Mouse (Mus musculus) liver, embryonic 16.5 days (tissue): ENCODE measurements at regions not wholly inside any gene's neighbourhood (a gene's known extent, or its start where the extent isn't known, plus 50 kb on each side); places are given as distances from the start of the nearest gene placed in this dataset.

Source experiments
- ATAC-seq: fragments of 200-750 bp; cut with Nextera tagmentation; 2 replicates; pipeline ENCODE4 v1.8.0; 2017; ENCODE audit warnings: low read depth, mild to moderate bottlenecking, moderate number of reproducible peaks, moderate library complexity
- H3K27ac ChIP-seq: fragments of 300-500 bp; sonication (generic); 2 replicates; pipeline ENCODE4 v1.5.1; 2014; ENCODE audit warnings: mild to moderate bottlenecking, low read length
- H3K27me3 ChIP-seq: fragments of 300-500 bp; sonication (generic); 2 replicates; pipeline ENCODE4 v1.6.1; 2014; ENCODE audit warnings: low read depth, low read length, mixed read lengths; ENCODE audit not compliant: control insufficient read depth, insufficient read depth
- H3K36me3 ChIP-seq: fragments of 300-500 bp; sonication (generic); 2 replicates; pipeline ENCODE4 v1.6.1; 2014; ENCODE audit warnings: mild to moderate bottlenecking; ENCODE audit not compliant: control insufficient read depth, insufficient read depth
- H3K4me1 ChIP-seq: fragments of 300-500 bp; sonication (generic); 2 replicates; pipeline ENCODE4 v1.6.1; 2014; ENCODE audit warnings: low read depth, low read length, mixed read lengths; ENCODE audit not compliant: control insufficient read depth
- H3K4me2 ChIP-seq: fragments of 300-500 bp; sonication (generic); 2 replicates; pipeline ENCODE4 v1.6.1; 2014; ENCODE audit warnings: low read depth, low read length, mixed read lengths
- H3K4me3 ChIP-seq: fragments of 300-500 bp; sonication (generic); 2 replicates; pipeline ENCODE4 v1.5.1; 2014; ENCODE audit warnings: low read depth, mild to moderate bottlenecking, low read length
- H3K9ac ChIP-seq: fragments of 300-500 bp; sonication (generic); 2 replicates; pipeline ENCODE4 v1.6.1; 2014; ENCODE audit warnings: low read depth, low read length
- H3K9me3 ChIP-seq: fragments of 300-500 bp; sonication (generic); replicated peaks from 2 replicates; pipeline ENCODE4 v1.6.1; 2016; ENCODE audit warnings: low read length; ENCODE audit not compliant: control insufficient read depth
- WGBS: fragments of 180-500 bp; shearing (Covaris S2); extraction: QIAGEN DNeasy Blood & Tissue Kit; methylation state at CpG from one replicate; pipeline ENCODE4 v1.1.7; 2014; ENCODE audit not compliant: insufficient replicate concordance; 5-methylcytosine and 5-hydroxymethylcytosine counted together

GRCm38 (mm10) chr16:5787206-5787605 is 97.9 kb upstream of the Rbfox1 start:
- Histone ChIP-seq H3K4me1 (no peaks in the 10 kb centered on the region), H3K27ac (no peak overlapping the region), H3K9ac (no peak overlapping the region), H3K27me3 (no peaks in the 10 kb centered on the region), H3K4me3 (no peak overlapping the region), H3K36me3 (no peaks in the 10 kb centered on the region), H3K9me3 (no peaks in the 10 kb centered on the region; the same call in 1 of the 2 replicates), H3K4me2 (no peak overlapping the region)
- ATAC-seq: no peak

DNA sequence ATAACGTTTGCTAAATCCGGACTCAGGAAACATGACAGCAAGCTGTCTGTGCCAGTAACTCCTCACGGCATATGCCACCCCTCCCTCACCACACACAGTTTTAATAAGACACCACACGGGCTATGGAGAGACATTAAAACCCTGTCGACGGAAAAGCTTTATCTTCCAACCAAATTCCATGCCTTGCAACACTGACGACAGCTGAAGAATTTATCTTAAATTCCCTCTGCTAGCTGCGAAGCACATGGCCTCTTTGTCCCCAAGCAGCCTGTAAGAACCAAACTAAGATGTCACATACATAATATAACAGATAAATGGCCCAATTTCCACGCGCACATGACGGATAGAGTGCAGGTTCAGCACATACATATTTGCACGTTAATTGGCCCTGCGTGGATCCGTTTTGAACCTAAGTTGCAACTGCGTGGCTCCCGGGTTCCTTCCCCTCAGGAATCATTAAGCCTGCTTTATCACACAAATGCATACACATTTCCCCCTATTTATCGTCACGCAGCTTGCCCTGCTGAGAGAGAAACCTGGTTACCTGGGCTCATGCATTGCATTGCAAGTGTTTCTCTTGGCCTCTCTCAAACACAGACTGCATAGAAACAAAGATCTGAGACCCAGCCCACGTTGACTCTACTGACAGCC is 118.3 kb upstream of the Rbfox1 start:
- Histone ChIP-seq H3K27me3 (no peaks in the 10 kb centered on the region), H3K4me3 (no peak overlapping the region), H3K9me3 (no peaks in the 10 kb centered on the region), H3K36me3 (no peaks in the 10 kb centered on the region), H3K4me2 (no peak overlapping the region), H3K4me1 (no peaks in the 10 kb centered on the region), H3K27ac (no peak overlapping the region), H3K9ac (no peak overlapping the region)
- ATAC-seq: no peak
- WGBS: 70% methylated on average over 19 of the region's 19 CpGs

DNA sequence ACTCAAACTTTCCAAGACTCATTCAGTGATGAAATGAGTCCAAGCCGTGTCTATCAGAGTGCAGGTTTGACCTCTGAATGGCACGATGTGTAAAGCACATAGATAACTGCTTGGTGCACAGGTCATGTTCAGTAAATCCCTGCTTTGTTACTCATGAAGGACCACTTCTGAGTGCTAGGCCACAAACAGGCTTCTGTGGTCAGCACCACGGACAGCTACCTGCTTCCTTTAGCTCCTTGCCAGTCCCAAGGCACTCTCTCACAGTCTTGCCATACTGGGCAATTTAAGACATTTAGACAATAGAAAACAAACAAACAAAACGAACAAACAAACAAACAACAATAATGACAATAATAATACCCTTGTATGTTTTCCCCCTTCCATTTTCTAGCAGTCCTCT is 120.0 kb upstream of the Rbfox1 start:
- Histone ChIP-seq H3K27me3 (no peaks in the 10 kb centered on the region), H3K4me1 (no peaks in the 10 kb centered on the region), H3K36me3 (no peaks in the 10 kb centered on the region), H3K9me3 (no peaks in the 10 kb centered on the region), H3K9ac (no peak overlapping the region), H3K4me2 (no peak overlapping the region), H3K4me3 (no peak overlapping the region), H3K27ac (no peak overlapping the region)
- 20% methylated on average over 4 of the region's 4 CpGs for WGBS
- no peak for ATAC-seq

GRCm38 (mm10) chr16:5760821-5761220 is 124.3 kb upstream of the Rbfox1 start:
- ATAC-seq: no peak
- no peak overlapping the region for H3K4me3 ChIP-seq
- WGBS: 61% methylated on average over 4 of the region's 4 CpGs

GRCm38 (mm10) chr16:5759021-5759420 is 126.1 kb upstream of the Rbfox1 start:
- no peaks in the 10 kb centered on the region for H3K36me3 ChIP-seq
- no peaks in the 10 kb centered on the region for H3K4me1 ChIP-seq
- WGBS: 62% methylated on average over 2 of the region's 2 CpGs
- no peak overlapping the region for H3K4me3 ChIP-seq
- H3K9me3 ChIP-seq: no peaks in the 10 kb centered on the region
- ATAC-seq: no peak
- H3K4me2 ChIP-seq: no peak overlapping the region
- no peaks in the 10 kb centered on the region for H3K27me3 ChIP-seq
- H3K27ac ChIP-seq: no peak overlapping the region
- no peak overlapping the region for H3K9ac ChIP-seq

More at GRCm38 (mm10) chr16:5760821-5761220, 124.3 kb upstream of the Rbfox1 start:
- H3K4me1 ChIP-seq: no peaks in the 10 kb centered on the region
- H3K9me3 ChIP-seq: no peaks in the 10 kb centered on the region
- no peak overlapping the region for H3K4me2 ChIP-seq
- no peaks in the 10 kb centered on the region for H3K27me3 ChIP-seq
- H3K9ac ChIP-seq: no peak overlapping the region
- no peaks in the 10 kb centered on the region for H3K36me3 ChIP-seq
- no peak overlapping the region for H3K27ac ChIP-seq

DNA sequence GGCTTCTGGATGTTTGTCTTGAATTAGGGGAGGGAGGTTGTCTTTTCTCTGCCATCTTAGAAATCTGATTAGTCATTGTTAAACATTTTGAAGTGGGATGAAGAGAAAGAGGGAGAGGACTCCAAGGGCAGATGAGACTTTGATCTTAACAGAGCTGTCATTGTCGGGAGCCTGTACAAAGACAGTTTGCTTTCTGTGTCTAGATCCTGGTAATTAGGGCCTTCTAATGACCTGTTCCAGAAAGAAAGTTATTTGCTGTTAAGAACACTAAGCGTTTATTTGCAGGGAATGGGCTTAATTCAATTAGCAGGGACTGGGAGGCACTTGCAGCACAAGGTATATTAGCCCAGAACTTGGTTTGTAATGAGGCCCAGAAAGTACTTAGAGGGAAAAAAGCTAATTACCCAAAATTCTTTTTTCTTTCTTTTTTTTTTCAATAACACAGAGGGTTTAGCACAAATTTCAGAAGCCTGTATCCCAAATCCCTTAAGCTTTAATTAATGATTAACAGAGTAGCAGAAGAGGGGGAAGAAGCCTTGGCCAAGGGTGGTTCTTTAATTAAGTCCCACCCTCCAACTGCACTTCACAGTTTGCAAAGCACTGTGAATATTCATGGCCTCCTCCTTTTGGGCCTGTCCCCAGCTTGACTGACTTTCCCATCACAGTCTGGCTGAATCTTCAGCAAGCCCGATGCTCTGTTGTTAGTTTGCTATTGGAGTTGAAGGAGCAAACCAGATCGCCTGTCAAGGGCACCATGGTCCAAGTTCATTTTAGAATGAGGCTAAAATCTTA is 142.2 kb upstream of the Rbfox1 start:
- Histone ChIP-seq H3K36me3 (no peaks in the 10 kb centered on the region), H3K27ac (no peak overlapping the region), H3K9ac (no peak overlapping the region), H3K4me2 (no peak overlapping the region), H3K4me1 (no peaks in the 10 kb centered on the region), H3K4me3 (no peak overlapping the region), H3K9me3 (no peaks in the 10 kb centered on the region), H3K27me3 (no peaks in the 10 kb centered on the region)
- no peak for ATAC-seq
- 45% methylated on average over 4 of the region's 4 CpGs for WGBS

DNA sequence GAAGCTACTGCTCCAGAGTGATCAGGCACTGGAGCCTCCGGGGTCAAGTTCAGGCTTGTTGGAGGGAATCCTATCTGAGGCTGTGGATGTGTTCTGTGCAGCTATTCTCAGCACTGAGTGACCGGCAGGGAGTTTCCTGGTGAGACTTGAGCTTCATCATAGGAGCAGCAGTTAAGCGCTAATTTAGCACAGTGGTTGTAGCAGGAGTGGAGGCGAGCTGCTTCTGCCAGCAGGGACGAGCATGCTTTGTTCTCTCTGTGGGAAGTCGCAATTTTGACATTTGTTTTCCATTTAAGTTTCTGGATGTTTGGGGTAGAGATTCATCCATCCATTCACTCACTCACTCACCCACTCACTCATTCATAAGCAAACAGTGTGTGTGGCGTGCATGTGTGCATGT is 144.4 kb upstream of the Rbfox1 start:
- H3K4me1 ChIP-seq: no peaks in the 10 kb centered on the region
- no peak overlapping the region for H3K4me2 ChIP-seq
- H3K27me3 ChIP-seq: no peaks in the 10 kb centered on the region
- 54% methylated on average over 7 of the region's 7 CpGs for WGBS
- no peak for ATAC-seq
- no peaks in the 10 kb centered on the region for H3K36me3 ChIP-seq
- H3K9me3 ChIP-seq: no peaks in the 10 kb centered on the region
- no peak overlapping the region for H3K4me3 ChIP-seq
- no peak overlapping the region for H3K27ac ChIP-seq
- H3K9ac ChIP-seq: no peak overlapping the region

GRCm38 (mm10) chr16:5733608-5734007 is 151.5 kb upstream of the Rbfox1 start:
- Histone ChIP-seq H3K27me3 (no peaks in the 10 kb centered on the region), H3K9me3 (no peaks in the 10 kb centered on the region), H3K9ac (no peak overlapping the region), H3K27ac (no peak overlapping the region), H3K36me3 (no peaks in the 10 kb centered on the region), H3K4me2 (no peak overlapping the region), H3K4me3 (no peak overlapping the region), H3K4me1 (no peaks in the 10 kb centered on the region)
- WGBS: 50% methylated on average over 4 of the region's 4 CpGs
- ATAC-seq: no peak

DNA sequence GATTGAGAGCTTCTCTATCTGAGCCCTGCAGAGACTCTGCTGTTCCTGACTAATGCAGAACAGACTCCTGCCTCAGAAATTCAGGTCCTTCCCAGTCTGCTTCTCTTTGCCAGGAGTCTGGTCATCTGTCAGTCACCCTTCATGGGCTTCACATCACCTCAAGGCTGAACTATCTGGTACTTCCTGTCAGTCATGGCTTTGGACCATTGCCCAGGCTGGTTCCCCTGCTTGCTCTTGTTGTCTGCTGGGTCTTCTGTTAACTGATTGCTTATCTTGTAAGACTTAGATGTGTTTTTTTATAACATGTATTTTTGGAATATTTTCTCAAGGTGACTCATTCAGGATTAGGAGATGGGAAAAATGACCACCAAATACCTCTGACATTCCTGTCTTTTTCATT is 162.6 kb upstream of the Rbfox1 start:
- no peak for ATAC-seq
- Histone ChIP-seq H3K9ac (no peak overlapping the region), H3K27me3 (no peaks in the 10 kb centered on the region), H3K36me3 (no peaks in the 10 kb centered on the region), H3K4me1 (no peaks in the 10 kb centered on the region), H3K4me2 (no peak overlapping the region), H3K27ac (no peak overlapping the region), H3K4me3 (no peak overlapping the region), H3K9me3 (no peaks in the 10 kb centered on the region)
